In genomic region chr3:85117702-85118101, GRCm38 (mm10) we compare ENCODE assay signal across 17 mouse cellular contexts.
"Had no signal": no experiment of that assay in that cellular context is flagged by ENCODE, and none has a peak within 500 bp of the region (broad histone marks: within the 10 kb centered on the region; RNA-seq: fewer than 3 reads in every experiment).

No protein-coding gene starts in this region.

- DNase-seq: gastrocnemius, postnatal 14 days; gastrocnemius, postnatal 36 days; heart, adult 2 months; heart, postnatal 14 days; heart, postnatal 4 days; kidney, adult 18-20 months; kidney, adult 8-10 months; kidney, postnatal 10 days; kidney, postnatal 25 days; kidney, postnatal 4 days; layer of hippocampus, postnatal 36 days; left cerebral cortex, postnatal 4 days had no signal

- ATAC-seq: hindbrain, embryonic 16.5 days; inflammation-experienced regulatory T-cells, adult 6 months; intestine, embryonic 15.5 days; intestine, postnatal 0 days; liver, embryonic 12.5 days had no signal
